Mouse (Mus musculus): ENCODE data around the gene Cmpk1.

DNA sequence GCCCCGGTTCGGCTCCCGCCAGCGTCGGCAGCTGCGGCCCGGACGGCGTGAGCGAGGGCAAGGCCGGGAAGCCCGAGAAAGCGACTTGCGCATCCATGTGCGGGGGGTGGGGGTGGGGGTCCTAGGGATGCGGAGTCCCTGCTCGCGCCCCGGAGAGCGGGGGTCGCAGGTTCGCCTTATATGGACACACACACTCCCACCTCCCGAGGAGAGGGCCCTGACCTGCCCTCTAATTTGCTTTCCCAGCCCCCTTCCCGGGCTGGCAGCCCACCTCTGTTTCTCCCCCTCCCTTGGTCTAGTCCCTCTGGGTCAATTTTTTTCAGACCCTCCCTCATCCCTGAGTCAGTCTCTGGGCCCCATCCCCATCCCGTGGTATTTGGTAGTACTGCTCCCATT, 61.1 kb downstream of the Cmpk1 start, which contains the start of gene Foxe3:
- TF ChIP-seq CTCF (IDR thresholded peaks at IDR 0.05; ENCODE audit: control insufficient read depth, insufficient read depth, low read length) (no peak), POLR2A (IDR thresholded peaks at IDR 0.05; ENCODE audit: borderline replicate concordance, control insufficient read depth, low read depth, low read length) (no peak)

Data from bone marrow, adult 2 months (tissue).